Mouse (Mus musculus): ENCODE data around the gene Ppp1ca. TPM values are rescaled to one million over a fixed set of nuclear protein-coding genes. Genes with fewer than 3 reads are reported as not detected.

Gene Ppp1ca
- polyA plus RNA-seq, 1 experiment = 204 TPM

- peak overlapping the region; percentile 26 for H3K27ac ChIP-seq (ENCODE audit: control insufficient read depth, insufficient read depth, low read depth, low read length, poor library complexity)
- peaks cover 17% of the 10 kb centered on the region for H3K4me1 ChIP-seq (ENCODE audit: control insufficient read depth, insufficient read depth, low read length)
- TF ChIP-seq POLR2A (IDR thresholded peaks at IDR 0.05; ENCODE audit: borderline replicate concordance, control insufficient read depth, low read depth, low read length) (no peak), CTCF (IDR thresholded peaks at IDR 0.05; ENCODE audit: control insufficient read depth, insufficient read depth, low read length) (no peak)
- H3K4me3 ChIP-seq (replicated peaks; ENCODE audit: control insufficient read depth, low read depth, low read length) = no peak overlapping the region
- WGBS = 18% methylated on average over 4 of the region's 4 CpGs
These were observed 28.6 kb downstream of the Ppp1ca start for GRCm38 (mm10) chr19:4220416-4220815.

GRCm38 (mm10) chr19:4220957-4221743, 29.3 kb downstream of the Ppp1ca start:
- H3K4me1 ChIP-seq (ENCODE audit: control insufficient read depth, insufficient read depth, low read length) = peaks cover 16% of the 10 kb centered on the region
- H3K27ac ChIP-seq (ENCODE audit: control insufficient read depth, insufficient read depth, low read depth, low read length, poor library complexity) = peak overlapping the region; percentile 62

GRCm38 (mm10) chr19:4222165-4222564, 30.3 kb downstream of the Ppp1ca start:
- H3K4me3 ChIP-seq (replicated peaks; ENCODE audit: control insufficient read depth, low read depth, low read length) = no peak overlapping the region
- peak overlapping the region; percentile 62 for H3K27ac ChIP-seq (ENCODE audit: control insufficient read depth, insufficient read depth, low read depth, low read length, poor library complexity)
- 14% methylated on average over 11 of the region's 11 CpGs for WGBS

More at GRCm38 (mm10) chr19:4220957-4221743, 29.3 kb downstream of the Ppp1ca start:
- H3K4me3 ChIP-seq (replicated peaks; ENCODE audit: control insufficient read depth, low read depth, low read length) = no peak overlapping the region
- TF ChIP-seq CTCF (IDR thresholded peaks at IDR 0.05; ENCODE audit: control insufficient read depth, insufficient read depth, low read length) = no peak
- WGBS = 14% methylated on average over 14 of the region's 14 CpGs

GRCm38 (mm10) chr19:4226779-4227178, 34.9 kb downstream of the Ppp1ca start:
- 19% methylated on average over 7 of the region's 7 CpGs for WGBS
- Histone ChIP-seq H3K4me1 (ENCODE audit: control insufficient read depth, insufficient read depth, low read length) (peaks cover 16% of the 10 kb centered on the region), H3K4me3 (replicated peaks; ENCODE audit: control insufficient read depth, low read depth, low read length) (no peak overlapping the region), H3K27ac (ENCODE audit: control insufficient read depth, insufficient read depth, low read depth, low read length, poor library complexity) (peak overlapping the region; percentile 49; the same call in 1 of the 2 replicates)
- TF ChIP-seq POLR2A (IDR thresholded peaks at IDR 0.05; ENCODE audit: borderline replicate concordance, control insufficient read depth, low read depth, low read length) (no peak), CTCF (IDR thresholded peaks at IDR 0.05; ENCODE audit: control insufficient read depth, insufficient read depth, low read length) (no peak)

More at GRCm38 (mm10) chr19:4222165-4222564, 30.3 kb downstream of the Ppp1ca start:
- peaks cover 19% of the 10 kb centered on the region for H3K4me1 ChIP-seq (ENCODE audit: control insufficient read depth, insufficient read depth, low read length)
- TF ChIP-seq CTCF (IDR thresholded peaks at IDR 0.05; ENCODE audit: control insufficient read depth, insufficient read depth, low read length) = no peak
- peak; percentile 54; the same call in 1 of the 2 replicates for TF ChIP-seq POLR2A (IDR thresholded peaks at IDR 0.05; ENCODE audit: borderline replicate concordance, control insufficient read depth, low read depth, low read length)

- TF ChIP-seq CTCF (IDR thresholded peaks at IDR 0.05; ENCODE audit: control insufficient read depth, insufficient read depth, low read length) = no peak
- TF ChIP-seq POLR2A (IDR thresholded peaks at IDR 0.05; ENCODE audit: borderline replicate concordance, control insufficient read depth, low read depth, low read length) = no peak
- 31% methylated on average over 5 of the region's 5 CpGs for WGBS
These were observed 35.6 kb downstream of the Ppp1ca start for GRCm38 (mm10) chr19:4227446-4227845.

GRCm38 (mm10) chr19:4227894-4228678, 36.2 kb downstream of the Ppp1ca start:
- H3K4me3 ChIP-seq (replicated peaks; ENCODE audit: control insufficient read depth, low read depth, low read length) = no peak overlapping the region
- 7% methylated on average over 8 of the region's 8 CpGs for WGBS
- H3K4me1 ChIP-seq (ENCODE audit: control insufficient read depth, insufficient read depth, low read length) = peaks cover 10% of the 10 kb centered on the region
- H3K27ac ChIP-seq (ENCODE audit: control insufficient read depth, insufficient read depth, low read depth, low read length, poor library complexity) = no peak overlapping the region
- TF ChIP-seq POLR2A (IDR thresholded peaks at IDR 0.05; ENCODE audit: borderline replicate concordance, control insufficient read depth, low read depth, low read length) = no peak
- TF ChIP-seq CTCF (IDR thresholded peaks at IDR 0.05; ENCODE audit: control insufficient read depth, insufficient read depth, low read length) = peak; percentile 81

More at GRCm38 (mm10) chr19:4227446-4227845, 35.6 kb downstream of the Ppp1ca start:
- Histone ChIP-seq H3K27ac (ENCODE audit: control insufficient read depth, insufficient read depth, low read depth, low read length, poor library complexity) (no peak overlapping the region), H3K4me1 (ENCODE audit: control insufficient read depth, insufficient read depth, low read length) (peaks cover 14% of the 10 kb centered on the region), H3K4me3 (replicated peaks; ENCODE audit: control insufficient read depth, low read depth, low read length) (no peak overlapping the region)

GRCm38 (mm10) chr19:4228891-4229290, 37.0 kb downstream of the Ppp1ca start:
- TF ChIP-seq CTCF (IDR thresholded peaks at IDR 0.05; ENCODE audit: control insufficient read depth, insufficient read depth, low read length) (no peak), POLR2A (IDR thresholded peaks at IDR 0.05; ENCODE audit: borderline replicate concordance, control insufficient read depth, low read depth, low read length) (no peak)
- no peak overlapping the region for H3K27ac ChIP-seq (ENCODE audit: control insufficient read depth, insufficient read depth, low read depth, low read length, poor library complexity)
- 88% methylated on average over 4 of the region's 4 CpGs for WGBS
- no peak overlapping the region for H3K4me3 ChIP-seq (replicated peaks; ENCODE audit: control insufficient read depth, low read depth, low read length)
- peaks cover 10% of the 10 kb centered on the region for H3K4me1 ChIP-seq (ENCODE audit: control insufficient read depth, insufficient read depth, low read length)

- WGBS = 74% methylated on average over 9 of the region's 9 CpGs
These were observed 37.7 kb downstream of the Ppp1ca start for GRCm38 (mm10) chr19:4229451-4230076.

More at GRCm38 (mm10) chr19:4229451-4230076, 37.7 kb downstream of the Ppp1ca start:
- Histone ChIP-seq H3K27ac (ENCODE audit: control insufficient read depth, insufficient read depth, low read depth, low read length, poor library complexity) (no peak overlapping the region; the same call in 1 of the 2 replicates), H3K4me3 (replicated peaks; ENCODE audit: control insufficient read depth, low read depth, low read length) (no peak overlapping the region), H3K4me1 (ENCODE audit: control insufficient read depth, insufficient read depth, low read length) (peaks cover 10% of the 10 kb centered on the region)
- TF ChIP-seq CTCF (IDR thresholded peaks at IDR 0.05; ENCODE audit: control insufficient read depth, insufficient read depth, low read length) (no peak), POLR2A (IDR thresholded peaks at IDR 0.05; ENCODE audit: borderline replicate concordance, control insufficient read depth, low read depth, low read length) (no peak)
